Mouse (Mus musculus): ENCODE measurements at regions not wholly inside any gene's neighbourhood (a gene's known extent, or its start where the extent isn't known, plus 50 kb on each side); places are given as distances from the start of the nearest gene placed in this dataset.

- no peak for DNase-seq
These were observed 340.2 kb upstream of the Cblb start for GRCm38 (mm10) chr16:51690861-51691260.

- no peak for DNase-seq
These were observed 326.0 kb upstream of the Cblb start for GRCm38 (mm10) chr16:51705026-51705425.

GRCm38 (mm10) chr16:51718695-51719094, 312.3 kb upstream of the Cblb start:
- no peak for DNase-seq

GRCm38 (mm10) chr16:51719637-51720036, 311.4 kb upstream of the Cblb start:
- no peak for DNase-seq

GRCm38 (mm10) chr16:51722682-51723081, 308.3 kb upstream of the Cblb start:
- no peak for DNase-seq

GRCm38 (mm10) chr16:51741875-51742274, 289.1 kb upstream of the Cblb start:
- no peak for DNase-seq

- no peak for DNase-seq
These were observed 279.1 kb upstream of the Cblb start for GRCm38 (mm10) chr16:51751878-51752277.

- DNase-seq: no peak
These were observed 272.4 kb upstream of the Cblb start for GRCm38 (mm10) chr16:51758361-51759227.

DNA sequence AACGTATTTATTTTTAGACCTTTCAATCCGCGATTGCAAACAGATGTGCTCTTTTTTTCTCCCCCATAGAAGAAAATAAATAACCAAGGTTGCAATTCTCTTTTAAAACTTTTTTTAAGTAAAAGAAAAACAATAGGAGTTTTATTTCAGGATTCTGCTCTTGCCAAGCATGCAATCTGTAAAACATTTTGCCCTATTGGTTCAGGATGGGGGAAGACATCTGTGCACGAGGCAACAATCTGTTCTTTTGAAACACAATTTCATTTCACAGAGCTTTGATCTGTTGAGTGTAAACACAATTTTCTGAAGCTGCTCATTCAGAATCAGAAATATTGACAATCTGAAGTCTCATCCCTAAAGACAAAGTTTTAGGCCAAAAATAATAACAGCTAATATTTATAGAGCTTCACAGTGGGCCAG, 271.8 kb upstream of the Cblb start:
- no peak for DNase-seq

DNA sequence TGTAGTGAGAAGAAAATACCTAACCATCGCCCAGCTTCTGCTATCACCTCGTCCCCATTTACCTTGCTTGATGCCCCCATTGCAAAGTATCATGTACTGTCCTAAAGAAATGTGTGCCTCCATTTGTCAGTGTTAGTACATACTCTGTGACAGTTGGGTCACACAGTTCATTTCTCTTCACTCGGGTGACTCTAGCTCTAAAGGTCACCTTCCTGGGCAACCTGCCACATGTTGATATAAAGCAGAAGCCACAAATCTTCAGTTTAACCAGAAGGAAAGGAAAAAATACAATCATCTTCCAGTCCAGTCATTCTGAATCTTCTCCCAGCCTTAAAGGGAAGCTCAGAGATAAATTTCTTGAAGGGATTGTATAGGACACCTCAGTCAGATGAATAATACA, 263.5 kb upstream of the Cblb start:
- DNase-seq: peak; percentile 39

DNA sequence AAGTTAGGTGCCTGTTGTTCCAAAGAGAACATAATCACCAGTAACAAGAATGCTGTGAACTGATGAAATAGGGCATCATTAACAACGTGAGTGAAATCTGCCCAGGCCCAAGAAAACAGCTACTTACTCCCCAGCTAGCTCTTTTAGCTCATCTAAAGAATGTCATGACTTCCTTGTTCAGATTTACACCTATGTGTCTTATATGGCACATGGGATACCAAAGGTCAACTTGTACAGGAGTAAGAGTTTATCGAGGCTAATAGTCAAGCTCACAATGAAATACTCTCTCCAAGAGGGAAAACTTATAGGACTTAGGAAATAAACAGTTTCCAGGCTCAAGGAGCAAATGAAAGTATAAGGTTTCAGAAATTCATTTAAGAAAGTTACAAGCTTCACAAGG, 252.1 kb upstream of the Cblb start:
- DNase-seq: no peak

- DNase-seq: no peak
These were observed 236.0 kb upstream of the Cblb start for GRCm38 (mm10) chr16:51795003-51795402.

GRCm38 (mm10) chr16:51807323-51807722, 223.7 kb upstream of the Cblb start:
- DNase-seq: no peak

DNA sequence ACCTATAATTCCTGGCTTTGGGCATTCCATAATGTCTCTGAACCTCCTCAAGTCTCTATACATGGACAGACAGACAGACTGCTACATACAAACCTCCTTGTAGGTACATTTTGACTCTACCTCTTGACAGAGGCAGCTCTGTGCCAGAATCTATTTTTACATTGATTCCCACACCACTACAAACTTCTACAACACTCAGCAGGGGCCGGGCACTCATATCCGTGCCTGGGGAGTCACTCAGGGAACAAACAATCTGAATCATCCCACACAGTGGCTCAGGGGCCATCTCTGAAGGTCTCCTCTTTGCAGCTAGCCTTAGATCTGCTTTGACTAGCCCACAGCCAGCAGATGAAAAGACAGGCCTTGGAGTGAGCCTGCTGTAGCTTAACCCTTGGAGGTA, 221.9 kb upstream of the Cblb start:
- no peak for DNase-seq

- DNase-seq: no peak
These were observed 220.0 kb upstream of the Cblb start for GRCm38 (mm10) chr16:51811073-51811472.

- no peak for DNase-seq
These were observed 188.3 kb upstream of the Cblb start for GRCm38 (mm10) chr16:51842770-51843169.

DNA sequence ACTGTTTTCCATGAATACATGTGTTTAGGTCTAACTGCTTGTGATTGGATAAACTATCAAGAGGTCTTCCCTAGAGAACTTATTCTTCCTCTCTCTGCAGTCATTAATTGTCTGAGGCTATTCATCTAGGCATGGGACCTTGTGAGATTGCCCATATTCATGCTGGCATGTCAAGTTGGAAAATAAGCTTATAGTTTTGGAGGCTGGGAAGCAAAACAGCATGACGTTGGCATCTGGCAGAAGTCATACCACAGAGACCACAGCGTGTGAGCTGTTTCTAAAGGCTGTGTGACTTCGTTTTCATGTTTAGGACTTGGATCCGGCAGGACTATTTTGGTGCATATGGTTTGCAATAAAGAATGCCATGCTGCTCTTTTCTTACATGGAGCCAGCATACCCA, 185.5 kb upstream of the Cblb start:
- DNase-seq: no peak

DNA sequence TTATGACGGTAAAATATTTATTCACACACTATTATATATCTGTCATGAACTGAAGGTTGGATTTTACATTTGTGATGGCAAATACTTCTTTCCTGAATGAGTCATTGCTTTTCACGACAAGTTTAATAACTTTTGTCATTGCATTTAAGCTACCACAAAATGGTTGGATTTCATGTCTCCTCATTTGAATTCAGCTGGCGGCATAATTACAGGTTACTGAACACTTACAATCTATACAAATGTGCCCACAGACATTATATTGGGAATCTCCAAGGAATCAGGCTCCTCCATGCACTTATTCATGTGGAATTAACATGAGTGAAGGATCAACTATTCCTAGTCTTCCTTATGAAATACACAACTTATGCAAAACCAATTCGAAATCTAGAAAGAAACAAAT, 150.3 kb upstream of the Cblb start:
- DNase-seq: no peak

- DNase-seq: no peak
These were observed 149.9 kb upstream of the Cblb start for GRCm38 (mm10) chr16:51881127-51881526.

DNA sequence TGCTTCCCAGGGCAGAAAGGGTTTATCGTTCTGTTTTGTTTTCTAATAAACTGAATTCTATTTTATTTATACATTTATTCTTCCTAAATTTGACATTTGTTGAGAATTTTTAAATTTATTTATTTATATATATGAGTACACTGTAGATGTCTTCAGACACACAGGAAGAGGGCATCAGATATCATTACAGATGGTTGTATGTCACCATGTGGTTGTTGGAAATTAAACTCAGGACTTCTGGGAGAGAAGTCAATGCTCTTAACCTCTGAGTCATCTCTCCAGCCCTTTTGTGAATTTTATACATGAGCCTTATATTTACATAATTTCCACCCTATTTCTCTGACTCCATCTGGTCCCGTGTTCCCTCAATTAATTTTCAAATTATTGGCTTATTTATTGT, 147.2 kb upstream of the Cblb start:
- no peak for DNase-seq

- no peak for DNase-seq
These were observed 143.5 kb upstream of the Cblb start for GRCm38 (mm10) chr16:51887496-51887895.

- DNase-seq: no peak
These were observed 125.4 kb upstream of the Cblb start for GRCm38 (mm10) chr16:51905588-51905987.

DNA sequence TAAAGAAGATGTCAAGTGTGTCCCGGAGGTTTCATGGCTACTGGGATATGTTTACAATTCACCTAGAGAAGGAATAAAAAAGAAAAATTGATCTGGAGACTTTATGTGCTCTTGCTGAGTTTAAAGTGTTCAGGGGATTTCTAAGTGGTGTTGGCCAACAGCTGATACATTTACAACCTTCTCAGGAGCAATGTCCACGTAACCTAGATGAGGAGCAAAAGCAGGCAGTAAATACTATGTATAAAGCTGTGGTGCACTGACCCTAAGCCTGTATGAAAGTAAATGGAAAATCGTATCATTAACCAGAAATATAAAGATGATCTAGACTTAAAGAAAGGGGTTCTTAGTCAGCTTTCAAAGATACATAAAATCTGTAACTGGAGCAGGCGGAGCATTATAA, 124.3 kb upstream of the Cblb start:
- DNase-seq: no peak

GRCm38 (mm10) chr16:51910046-51910445, 121.0 kb upstream of the Cblb start:
- no peak for DNase-seq
